Mouse (Mus musculus) embryonic facial prominence, embryonic 15.5 days (tissue): ENCODE measurements around the gene Prkcz. TPM values are rescaled to one million over a fixed set of nuclear protein-coding genes. Genes with fewer than 3 reads are reported as not detected.
A peak's percentile ranks its signal among the peaks of the same experiment; 100 is the strongest.

ENCODE experiments used
- ATAC-seq: fragments of 200-750 bp; cut with Nextera tagmentation; 2 replicates; pipeline ENCODE4 v1.8.0; 2017; ENCODE audit warnings: low read depth, moderate TSS enrichment; ENCODE audit not compliant: insufficient number of reproducible peaks, low FRiP score, low TSS enrichment
- H3K27ac ChIP-seq: fragments of 300-500 bp; sonication (generic); replicated peaks from 2 replicates; pipeline ENCODE4 v1.5.1; 2015; ENCODE audit warnings: mild to moderate bottlenecking, inconsistent platforms
- H3K27me3 ChIP-seq: fragments of 300-500 bp; sonication (generic); 2 replicates; pipeline ENCODE4 v1.6.1; 2015; ENCODE audit warnings: inconsistent platforms
- H3K36me3 ChIP-seq: fragments of 300-500 bp; sonication (generic); 2 replicates; pipeline ENCODE4 v1.6.1; 2015; ENCODE audit warnings: mild to moderate bottlenecking, inconsistent platforms
- H3K4me1 ChIP-seq: fragments of 300-500 bp; sonication (generic); 2 replicates; pipeline ENCODE4 v1.6.1; 2015; ENCODE audit warnings: inconsistent platforms
- H3K4me2 ChIP-seq: fragments of 300-500 bp; sonication (generic); replicated peaks from 2 replicates; pipeline ENCODE4 v1.6.1; 2015; ENCODE audit warnings: mild to moderate bottlenecking, inconsistent platforms
- H3K4me3 ChIP-seq: fragments of 300-500 bp; sonication (generic); replicated peaks from 2 replicates; pipeline ENCODE4 v1.5.1; 2015; ENCODE audit warnings: mild to moderate bottlenecking, inconsistent platforms
- H3K9ac ChIP-seq: fragments of 300-500 bp; sonication (generic); 2 replicates; pipeline ENCODE4 v1.6.1; 2015; ENCODE audit warnings: inconsistent platforms
- H3K9me3 ChIP-seq: fragments of 300-500 bp; sonication (generic); replicated peaks from 2 replicates; pipeline ENCODE4 v1.6.1; 2016; ENCODE audit warnings: inconsistent platforms
- WGBS: fragments of 180-500 bp; shearing (Covaris S2); methylation state at CpG from one replicate; pipeline ENCODE4 v1.1.7; 2015; 5-methylcytosine and 5-hydroxymethylcytosine counted together
- polyA plus RNA-seq: library from polyadenylated mRNA; unstranded; fragments of >200 nt; fragmentation: Nextera tagmentation; extraction: Ambion mirVana; gene quantifications from 2 replicates; pipeline ENCODE4 v1.2.1, GENCODE M21; 2015

Prkcz gene
- polyA plus RNA-seq, 1 experiment from 2014 or later, result 12.4 TPM

DNA sequence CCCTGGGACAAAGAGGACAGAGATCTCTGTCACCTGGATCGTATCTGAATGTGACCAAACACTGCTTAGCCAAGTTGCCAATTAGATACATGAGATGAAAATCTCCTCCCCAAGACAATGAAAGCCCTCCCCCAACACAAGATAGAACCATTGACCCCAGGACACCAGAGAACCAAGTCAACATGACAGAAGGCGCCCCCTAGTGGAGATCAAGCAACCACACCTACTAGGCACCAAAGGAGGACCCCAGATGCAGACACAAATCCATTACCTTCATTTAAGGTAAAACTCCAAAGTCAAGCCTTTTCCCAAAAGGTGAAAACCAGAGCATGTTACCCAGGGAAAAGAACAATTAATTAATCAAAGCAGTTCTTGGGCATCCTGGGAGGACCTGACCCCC is 3.6 kb downstream of the Prkcz start:
- peaks cover 47% of the 10 kb centered on the region for H3K27me3 ChIP-seq
- H3K4me3 ChIP-seq, result no peak overlapping the region
- WGBS, result 49% methylated on average over 2 of the region's 2 CpGs
- ATAC-seq, result no peak
- no peaks in the 10 kb centered on the region for H3K36me3 ChIP-seq
- no peak overlapping the region for H3K9ac ChIP-seq
- no peaks in the 10 kb centered on the region for H3K9me3 ChIP-seq
- H3K4me2 ChIP-seq, result no peak overlapping the region
- peaks cover 16% of the 10 kb centered on the region for H3K4me1 ChIP-seq
- H3K27ac ChIP-seq, result no peak overlapping the region

- no peak overlapping the region for H3K27ac ChIP-seq
- no peaks in the 10 kb centered on the region for H3K9me3 ChIP-seq
- no peak overlapping the region for H3K9ac ChIP-seq
- H3K4me2 ChIP-seq, result no peak overlapping the region
- H3K4me3 ChIP-seq, result no peak overlapping the region
- 89% methylated on average over 10 of the region's 10 CpGs for WGBS
- peaks cover 35% of the 10 kb centered on the region for H3K27me3 ChIP-seq
- no peak for ATAC-seq
- peaks cover 6% of the 10 kb centered on the region for H3K4me1 ChIP-seq
- H3K36me3 ChIP-seq, result no peaks in the 10 kb centered on the region
These were observed 4.8 kb downstream of the Prkcz start for GRCm38 (mm10) chr4:155356354-155356753.

GRCm38 (mm10) chr4:155354546-155354945 is 6.6 kb downstream of the Prkcz start:
- no peaks in the 10 kb centered on the region for H3K4me1 ChIP-seq
- H3K9ac ChIP-seq, result no peak overlapping the region
- no peaks in the 10 kb centered on the region for H3K36me3 ChIP-seq
- no peak overlapping the region for H3K4me3 ChIP-seq
- 77% methylated on average over 7 of the region's 7 CpGs for WGBS
- no peak overlapping the region for H3K4me2 ChIP-seq
- ATAC-seq, result no peak
- peaks cover 18% of the 10 kb centered on the region for H3K27me3 ChIP-seq
- no peaks in the 10 kb centered on the region for H3K9me3 ChIP-seq
- H3K27ac ChIP-seq, result no peak overlapping the region

DNA sequence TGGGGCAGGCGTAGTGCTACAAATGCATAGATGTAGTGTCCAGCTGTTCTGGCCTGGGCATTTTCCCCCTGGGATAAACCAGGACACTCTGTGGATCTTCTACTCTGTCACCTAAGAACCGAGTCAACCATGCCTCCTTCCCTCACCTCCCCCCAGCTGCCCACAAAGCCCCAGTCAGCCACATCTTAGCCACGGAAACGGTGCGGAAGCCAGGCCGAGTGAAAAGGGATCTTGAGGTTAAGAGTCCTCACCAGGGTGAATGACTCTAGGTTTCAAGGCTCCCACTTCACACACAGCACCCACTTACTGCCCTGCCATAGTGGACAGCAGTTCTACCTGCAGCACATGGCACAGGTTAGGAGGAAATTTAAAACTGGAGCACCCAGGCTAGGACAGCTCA is 7.1 kb downstream of the Prkcz start:
- whole genome bisulfite sequencing, result 74% methylated on average over 6 of the region's 6 CpGs
- no peak overlapping the region for H3K4me3 ChIP-seq

DNA sequence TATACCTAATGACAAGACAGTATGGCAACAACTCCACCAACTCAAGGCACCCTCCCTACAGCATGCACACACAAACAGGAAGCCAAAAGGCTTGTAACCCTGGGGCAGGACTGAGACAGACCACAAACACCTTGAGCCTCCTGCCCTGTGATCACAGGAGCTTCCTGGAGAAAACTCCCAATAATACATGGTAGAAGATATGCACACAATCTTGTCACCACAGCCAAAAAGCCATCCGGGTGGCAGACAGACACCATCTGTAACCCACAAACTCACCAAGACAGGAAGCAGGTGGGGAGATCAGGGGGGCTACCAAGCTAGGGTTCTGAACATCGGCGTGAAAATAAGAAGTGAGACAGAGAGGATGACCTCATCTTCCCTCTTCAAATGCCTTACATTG is 8.6 kb downstream of the Prkcz start:
- no peaks in the 10 kb centered on the region for H3K27me3 ChIP-seq
- no peak for ATAC-seq
- no peak overlapping the region for H3K9ac ChIP-seq

More for the DNA sequence above, 7.1 kb downstream of the Prkcz start:
- H3K4me2 ChIP-seq, result no peak overlapping the region
- H3K9me3 ChIP-seq, result no peaks in the 10 kb centered on the region
- no peaks in the 10 kb centered on the region for H3K4me1 ChIP-seq
- H3K27me3 ChIP-seq, result peaks cover 13% of the 10 kb centered on the region
- no peak overlapping the region for H3K9ac ChIP-seq
- H3K27ac ChIP-seq, result no peak overlapping the region
- H3K36me3 ChIP-seq, result no peaks in the 10 kb centered on the region
- ATAC-seq, result no peak

GRCm38 (mm10) chr4:155346350-155346749 is 14.8 kb downstream of the Prkcz start:
- Histone ChIP-seq H3K27me3 (peaks cover 33% of the 10 kb centered on the region), H3K4me1 (peaks cover 18% of the 10 kb centered on the region), H3K27ac (no peak overlapping the region), H3K4me2 (no peak overlapping the region), H3K36me3 (no peaks in the 10 kb centered on the region), H3K4me3 (no peak overlapping the region), H3K9ac (no peak overlapping the region), H3K9me3 (no peaks in the 10 kb centered on the region)
- WGBS, result 85% methylated on average over 12 of the region's 12 CpGs
- ATAC-seq, result no peak

More for the DNA sequence above, 8.6 kb downstream of the Prkcz start:
- no peak overlapping the region for H3K4me3 ChIP-seq
- H3K27ac ChIP-seq, result no peak overlapping the region
- no peaks in the 10 kb centered on the region for H3K9me3 ChIP-seq
- no peak overlapping the region for H3K4me2 ChIP-seq
- 87% methylated on average over 3 of the region's 3 CpGs for WGBS
- no peaks in the 10 kb centered on the region for H3K36me3 ChIP-seq
- H3K4me1 ChIP-seq, result no peaks in the 10 kb centered on the region

DNA sequence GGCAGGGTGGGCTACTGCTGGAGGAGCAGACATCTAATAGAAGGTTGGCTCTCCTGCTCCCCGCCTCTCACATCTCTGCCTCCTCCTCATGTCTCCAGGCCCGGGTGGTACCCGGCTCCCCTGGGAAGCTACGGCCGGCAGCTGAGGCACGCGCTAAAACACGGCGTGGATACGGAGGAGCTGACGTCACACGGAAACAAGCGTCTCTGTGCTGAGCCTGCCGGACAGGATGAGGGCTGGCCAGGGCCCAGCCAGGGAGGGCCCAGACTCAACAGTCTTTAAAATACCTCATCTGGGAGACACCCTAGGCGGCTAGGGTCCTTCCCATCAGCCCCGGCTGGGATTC is 15.6 kb downstream of the Prkcz start:
- ATAC-seq, result peak; percentile 67
- 2% methylated on average over 16 of the region's 16 CpGs for WGBS
- Histone ChIP-seq H3K4me1 (peaks cover 18% of the 10 kb centered on the region), H3K36me3 (no peaks in the 10 kb centered on the region), H3K9ac (peak overlapping the region; percentile 28; the same call in 1 of the 2 replicates), H3K27me3 (peaks cover 33% of the 10 kb centered on the region), H3K4me2 (peak overlapping the region; percentile 84), H3K9me3 (no peaks in the 10 kb centered on the region), H3K27ac (no peak overlapping the region; the same call in 1 of the 2 replicates), H3K4me3 (peak overlapping the region; percentile 48)

- Histone ChIP-seq H3K9me3 (no peaks in the 10 kb centered on the region), H3K9ac (peak overlapping the region; percentile 28; the same call in 1 of the 2 replicates), H3K4me2 (peak overlapping the region; percentile 84), H3K4me3 (peak overlapping the region; percentile 48), H3K4me1 (peaks cover 18% of the 10 kb centered on the region), H3K27ac (no peak overlapping the region; the same call in 1 of the 2 replicates), H3K27me3 (peaks cover 33% of the 10 kb centered on the region), H3K36me3 (no peaks in the 10 kb centered on the region)
- ATAC-seq, result 0 out of 2 replicates have a peak, but pooled peaks have one; percentile 37
- WGBS, result 9% methylated on average over 47 of the region's 47 CpGs
These were observed 16.2 kb downstream of the Prkcz start for GRCm38 (mm10) chr4:155344716-155345607.

- H3K27me3 ChIP-seq, result peaks cover 33% of the 10 kb centered on the region
- no peak for ATAC-seq
- H3K36me3 ChIP-seq, result no peaks in the 10 kb centered on the region
- no peak overlapping the region for H3K4me2 ChIP-seq
- no peak overlapping the region for H3K4me3 ChIP-seq
- peaks cover 18% of the 10 kb centered on the region for H3K4me1 ChIP-seq
- 54% methylated on average over 3 of the region's 3 CpGs for WGBS
- no peaks in the 10 kb centered on the region for H3K9me3 ChIP-seq
- H3K27ac ChIP-seq, result no peak overlapping the region
- no peak overlapping the region for H3K9ac ChIP-seq
These were observed 16.9 kb downstream of the Prkcz start for GRCm38 (mm10) chr4:155344299-155344600.

DNA sequence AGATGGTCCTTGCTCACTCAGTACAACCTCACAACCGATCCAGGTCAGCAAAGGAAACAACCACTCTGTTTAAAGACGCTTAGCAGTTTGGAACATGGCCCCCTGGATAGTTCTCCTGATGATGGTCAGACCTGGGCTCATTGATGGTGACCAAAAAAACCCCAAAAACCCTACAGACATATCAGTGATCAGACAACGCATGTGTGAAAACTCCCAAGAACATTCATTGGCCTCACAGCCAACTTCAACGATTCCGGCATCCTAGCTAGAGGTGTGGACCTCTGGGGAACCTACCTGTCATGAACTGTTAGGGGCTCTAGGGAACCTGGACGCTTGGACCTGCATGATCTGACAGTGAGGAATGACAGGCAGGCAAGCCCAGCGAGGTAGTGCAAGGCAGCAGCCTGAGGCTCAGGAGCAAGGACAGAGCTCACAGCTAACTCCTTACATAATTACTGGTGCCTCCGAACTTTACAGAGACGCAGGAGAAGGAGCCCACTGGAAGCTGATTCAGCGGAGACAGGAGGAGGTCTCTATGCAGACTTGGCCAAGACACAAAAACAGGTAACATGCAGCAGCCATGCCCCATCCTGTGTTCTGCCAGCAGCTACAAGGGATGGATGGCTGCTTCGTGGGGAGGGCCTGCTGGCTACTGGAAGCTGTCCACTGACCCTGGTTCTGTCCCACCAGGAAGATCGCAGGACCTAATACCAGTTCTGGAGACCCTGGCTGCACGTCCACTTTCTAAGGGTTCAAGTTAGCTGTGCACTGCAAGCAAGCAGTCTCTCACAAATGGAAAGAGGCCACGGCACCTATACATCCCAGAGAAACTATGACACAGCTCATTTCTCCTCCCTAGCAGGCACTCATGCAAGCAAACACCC is 17.5 kb downstream of the Prkcz start:
- no peaks in the 10 kb centered on the region for H3K9me3 ChIP-seq
- H3K27ac ChIP-seq, result no peak overlapping the region
- H3K9ac ChIP-seq, result no peak overlapping the region
- WGBS, result 76% methylated on average over 14 of the region's 14 CpGs
- ATAC-seq, result no peak
- H3K36me3 ChIP-seq, result no peaks in the 10 kb centered on the region
- peaks cover 33% of the 10 kb centered on the region for H3K27me3 ChIP-seq
- no peak overlapping the region for H3K4me3 ChIP-seq
- H3K4me1 ChIP-seq, result peaks cover 18% of the 10 kb centered on the region
- no peak overlapping the region for H3K4me2 ChIP-seq

DNA sequence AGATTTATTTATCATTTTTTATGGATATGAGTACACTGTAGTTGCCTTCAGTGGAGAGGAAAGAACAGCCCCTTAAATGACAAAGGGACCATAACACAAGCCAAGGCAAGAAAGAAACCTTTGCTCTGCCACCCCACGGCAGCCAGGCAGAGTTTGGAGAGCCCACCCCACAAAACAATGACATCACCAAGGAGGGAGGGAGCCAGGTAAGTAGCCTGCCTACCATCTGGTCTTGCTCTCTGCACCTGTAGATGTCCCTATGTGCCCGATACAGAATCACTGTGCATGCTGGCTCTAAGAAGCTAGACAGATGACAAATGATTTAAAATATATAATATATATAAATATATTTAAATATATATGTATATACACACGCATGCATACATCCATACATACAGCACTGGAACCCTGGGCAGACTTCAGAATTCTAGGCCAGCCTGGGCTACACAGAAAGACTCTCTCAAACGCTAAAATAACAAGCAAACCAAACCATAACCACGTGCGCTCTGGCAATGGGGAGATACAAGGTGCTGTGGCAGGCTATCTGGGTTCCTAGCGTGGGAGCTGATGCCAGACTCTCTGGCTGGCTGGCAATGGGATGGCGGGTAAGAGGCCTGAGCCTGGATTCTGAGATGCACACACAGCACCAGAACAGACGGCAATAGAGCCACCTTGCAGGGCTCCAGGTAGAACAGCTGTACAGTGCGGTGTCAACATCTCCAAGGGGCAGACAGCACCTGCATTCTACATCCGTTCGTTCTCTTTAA is 24.7 kb downstream of the Prkcz start:
- no peak overlapping the region for H3K4me2 ChIP-seq
- 85% methylated on average over 12 of the region's 12 CpGs for WGBS
- ATAC-seq, result no peak
- no peak overlapping the region for H3K4me3 ChIP-seq
- H3K27ac ChIP-seq, result no peak overlapping the region
- H3K36me3 ChIP-seq, result no peaks in the 10 kb centered on the region
- no peaks in the 10 kb centered on the region for H3K4me1 ChIP-seq
- no peaks in the 10 kb centered on the region for H3K9me3 ChIP-seq
- no peak overlapping the region for H3K9ac ChIP-seq
- H3K27me3 ChIP-seq, result no peaks in the 10 kb centered on the region
